Mouse (Mus musculus) urinary bladder, postnatal 0 days (tissue): ENCODE data around the gene Csf2rb2. TPM values are rescaled to one million over a fixed set of nuclear protein-coding genes. Genes with fewer than 3 reads are reported as not detected.

Experiments
- microRNA-seq: library from miRNA; unstranded; fragments of <30 nt; microRNA quantifications from one replicate; pipeline ENCODE4, GENCODE M21; 2016
- polyA plus RNA-seq: library from polyadenylated mRNA; unstranded; fragments of >200 nt; fragmentation: Nextera tagmentation; extraction: Ambion mirVana; gene quantifications from 2 replicates; pipeline ENCODE4 v1.2.1, GENCODE M21; 2015

The Csf2rb2 gene
- polyA plus RNA-seq, result 0.65 and 1.4 TPM in 2 replicates

DNA sequence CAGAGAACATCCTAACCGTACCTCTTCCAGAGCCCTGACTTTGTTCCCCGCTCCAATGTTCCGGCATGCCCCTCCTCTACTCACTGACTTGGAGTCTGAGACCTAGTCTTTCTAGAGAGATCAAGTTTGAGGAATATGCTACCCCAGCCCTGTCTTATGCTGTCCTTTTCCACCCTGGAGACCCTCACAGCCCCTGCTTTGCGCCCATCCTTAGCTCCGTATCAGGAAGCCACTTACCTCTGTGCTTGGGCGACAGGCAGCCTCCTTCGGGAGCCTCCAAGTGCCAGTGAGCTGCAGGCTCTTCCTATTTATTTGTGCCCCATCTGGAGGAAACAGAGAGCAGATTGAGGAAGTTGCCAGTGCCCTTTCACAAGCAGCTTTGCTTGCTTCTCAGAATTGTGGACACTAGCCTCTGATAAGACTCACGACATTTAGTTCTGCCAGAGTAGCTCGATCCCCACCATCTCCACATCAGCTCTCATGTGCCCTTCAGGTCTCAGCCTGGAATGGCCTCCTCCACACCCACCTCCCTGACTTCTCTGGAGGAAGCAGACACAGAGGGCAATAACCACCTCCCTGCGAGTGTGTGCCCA lies at the start of gene Csf2rb2:
Gene Csf2rb2, minus strand, starts transcription at position 381 of the 593 bp plus-strand sequence.

DNA sequence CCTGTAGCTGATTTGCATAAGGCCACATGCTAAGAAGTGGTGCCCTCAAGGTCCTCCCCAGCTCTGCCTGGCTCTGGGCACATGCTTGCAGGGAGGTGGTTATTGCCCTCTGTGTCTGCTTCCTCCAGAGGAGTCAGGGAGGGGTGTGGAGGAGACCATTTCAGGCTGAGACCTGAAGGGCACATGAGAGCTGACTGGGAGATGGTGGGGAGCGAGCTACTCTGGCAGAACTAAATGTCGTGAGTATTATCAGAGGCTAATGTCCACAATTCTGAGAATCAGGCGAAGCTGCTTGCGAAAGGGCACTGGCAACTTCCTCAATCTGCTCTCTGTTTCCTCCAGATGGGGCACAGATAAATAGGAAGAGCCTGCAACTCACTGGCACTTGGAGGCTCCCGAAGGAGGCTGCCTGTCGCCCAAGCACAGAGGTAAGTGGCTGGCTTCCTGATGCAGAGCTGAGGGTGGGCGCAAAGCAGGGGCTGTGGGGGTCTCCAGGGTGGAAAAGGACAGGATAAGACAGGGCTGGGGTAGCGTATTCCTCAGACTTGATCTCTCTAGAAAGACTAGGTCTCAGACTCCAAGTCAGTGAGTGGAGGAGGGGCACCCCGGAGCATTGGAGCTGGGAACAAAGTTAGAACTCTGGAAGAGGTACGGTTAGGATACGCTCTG lies 20.3 kb upstream of the Csf2rb2 start, which contains the start of gene Csf2rb:
Gene Csf2rb, plus strand, starts transcription at position 82 of the 669 bp plus-strand sequence.

GRCm38 (mm10) chr15:78244695-78245492 lies 60.6 kb downstream of the Csf2rb2 start, which contains the start of gene Ncf4:
Ncf4 (plus strand) TSS chr15:78244801.

Small RNA genes lying within 50 kb of the gene (microRNA-seq; reads per million reads assigned to microRNA genes)
- not detected for gene Mir7676-1
- gene Mir7676-2, result not detected

Other genes with a start within 250 kb of the Csf2rb2 start
- 0.06 TPM in 1 of 2 replicates, not detected in the other for gene Cacng2, start 185.7 kb downstream of the Csf2rb2 start, polyA plus RNA-seq
- 59.6 and 69.9 TPM in 2 replicates for gene Ift27, start 131.6 kb downstream of the Csf2rb2 start, polyA plus RNA-seq
- gene Pvalb, start 99.3 kb downstream of the Csf2rb2 start, polyA plus RNA-seq, result 0.85 and 0.95 TPM in 2 replicates
- gene Ncf4, start 60.9 kb downstream of the Csf2rb2 start, polyA plus RNA-seq, result 34.8 and 39.4 TPM in 2 replicates
- gene Csf2rb, start 20.0 kb upstream of the Csf2rb2 start, polyA plus RNA-seq, result 2.3 and 4.9 TPM in 2 replicates
- gene Tex33, start 90.2 kb upstream of the Csf2rb2 start, polyA plus RNA-seq, result not detected in 2 replicates
- 17.1 and 22.4 TPM in 2 replicates for gene Tst, start 100.2 kb upstream of the Csf2rb2 start, polyA plus RNA-seq
- gene Mpst, start 100.7 kb upstream of the Csf2rb2 start, polyA plus RNA-seq, result 2.5 and 3.0 TPM in 2 replicates
- gene Kctd17, start 122.8 kb upstream of the Csf2rb2 start, polyA plus RNA-seq, result 61.5 and 64.3 TPM in 2 replicates
- 0.19 and 0.47 TPM in 2 replicates for gene Tmprss6, start 162.9 kb upstream of the Csf2rb2 start, polyA plus RNA-seq
- 0.20 and 0.24 TPM in 2 replicates for gene Il2rb, start 189.6 kb upstream of the Csf2rb2 start, polyA plus RNA-seq
- 44.3 and 44.5 TPM in 2 replicates for gene C1qtnf6, start 225.7 kb upstream of the Csf2rb2 start, polyA plus RNA-seq
- gene Sstr3, start 239.0 kb upstream of the Csf2rb2 start, polyA plus RNA-seq, result not detected in 2 replicates